Mouse (Mus musculus) hindbrain, embryonic 11.5 days (tissue): ENCODE results near the gene Siglecf. TPM values are rescaled to one million over a fixed set of nuclear protein-coding genes. Genes with fewer than 3 reads are reported as not detected.

Experiments
- ATAC-seq: fragments of 200-750 bp; cut with Nextera tagmentation; 2 replicates; pipeline ENCODE4 v1.8.0; 2017; ENCODE audit warnings: mild to moderate bottlenecking, moderate TSS enrichment, moderate library complexity; ENCODE audit not compliant: low FRiP score
- DNase-seq: peaks from one replicate; pipeline ENCODE4 v3.0.0-alpha.2; 2015; ENCODE audit warnings: low spot score
- H3K27ac ChIP-seq: fragments of 300-500 bp; sonication (generic); 2 replicates; pipeline ENCODE4 v1.5.1; 2014; ENCODE audit warnings: mild to moderate bottlenecking, low read depth, low read length
- H3K27me3 ChIP-seq: fragments of 300-500 bp; sonication (generic); 2 replicates; pipeline ENCODE4 v1.6.1; 2014; ENCODE audit warnings: mild to moderate bottlenecking, low read length, moderate library complexity, mixed read lengths; ENCODE audit not compliant: control insufficient read depth, insufficient read depth
- H3K36me3 ChIP-seq: fragments of 300-500 bp; sonication (generic); 2 replicates; pipeline ENCODE4 v1.6.1; 2014; ENCODE audit warnings: mild to moderate bottlenecking, low read length, moderate library complexity, mixed read lengths; ENCODE audit not compliant: control insufficient read depth, insufficient read depth
- H3K4me1 ChIP-seq: fragments of 300-500 bp; sonication (generic); replicated peaks from 2 replicates; pipeline ENCODE4 v1.6.1; 2014; ENCODE audit warnings: low read length, mixed read lengths; ENCODE audit not compliant: control insufficient read depth, insufficient read depth
- H3K4me2 ChIP-seq: fragments of 300-500 bp; sonication (generic); replicated peaks from 2 replicates; pipeline ENCODE4 v1.6.1; 2014; ENCODE audit warnings: mild to moderate bottlenecking, low read depth, low read length
- H3K4me3 ChIP-seq: fragments of 300-500 bp; sonication (generic); 2 replicates; pipeline ENCODE4 v1.5.1; 2014; ENCODE audit warnings: low read depth, low read length
- H3K9ac ChIP-seq: fragments of 300-500 bp; sonication (generic); 2 replicates; pipeline ENCODE4 v1.6.1; 2014; ENCODE audit warnings: low read depth, low read length
- H3K9me3 ChIP-seq: fragments of 300-500 bp; sonication (generic); 2 replicates; pipeline ENCODE4 v1.6.1; 2016; ENCODE audit warnings: low read length; ENCODE audit not compliant: control insufficient read depth
- WGBS: fragments of 180-500 bp; shearing (Covaris S2); extraction: QIAGEN DNeasy Blood & Tissue Kit; methylation state at CpG from one replicate; pipeline ENCODE4 v1.1.7; 2014; 5-methylcytosine and 5-hydroxymethylcytosine counted together
- polyA plus RNA-seq: library from polyadenylated mRNA; unstranded; fragments of >200 nt; fragmentation: Nextera tagmentation; extraction: Ambion mirVana; gene quantifications from 2 replicates; pipeline ENCODE4 v1.2.1, GENCODE M21; 2014

Gene Siglecf
- polyA plus RNA-seq, 1 experiment from 2014 or later = not detected

- DNase-seq (no peak), ATAC-seq (no peak)
- H3K9ac ChIP-seq = no peak overlapping the region
- H3K27me3 ChIP-seq = no peaks in the 10 kb centered on the region
- H3K9me3 ChIP-seq = no peaks in the 10 kb centered on the region
- no peak overlapping the region for H3K27ac ChIP-seq
- H3K4me1 ChIP-seq = no peaks in the 10 kb centered on the region
- no peak overlapping the region for H3K4me3 ChIP-seq
- H3K4me2 ChIP-seq = no peak overlapping the region
- H3K36me3 ChIP-seq = no peaks in the 10 kb centered on the region
- 61% methylated on average over 2 of the region's 2 CpGs for WGBS
Observed at GRCm38 (mm10) chr7:43402718-43403117, 51.6 kb downstream of the Siglecf start.

- no peak overlapping the region for H3K27ac ChIP-seq
- ATAC-seq (no peak), DNase-seq (no peak)
- no peaks in the 10 kb centered on the region for H3K27me3 ChIP-seq
- H3K4me2 ChIP-seq = no peak overlapping the region
- H3K9ac ChIP-seq = no peak overlapping the region
- H3K9me3 ChIP-seq = no peaks in the 10 kb centered on the region
- H3K4me3 ChIP-seq = no peak overlapping the region
- H3K4me1 ChIP-seq = no peaks in the 10 kb centered on the region
- no peaks in the 10 kb centered on the region for H3K36me3 ChIP-seq
- 91% methylated on average over 3 of the region's 3 CpGs for WGBS
Observed at GRCm38 (mm10) chr7:43407573-43407972, 56.4 kb downstream of the Siglecf start.

GRCm38 (mm10) chr7:43408131-43408553 is 57.0 kb downstream of the Siglecf start, which contains the start of gene Siglecg:
Siglecg (plus strand) TSS chr7:43408204.
- no peaks in the 10 kb centered on the region for H3K36me3 ChIP-seq
- whole genome bisulfite sequencing = 89% methylated on average over 3 of the region's 4 CpGs
- no peak within 1 kb of the TSS for H3K27ac ChIP-seq
- no peak within 1 kb of the TSS for H3K4me3 ChIP-seq
- DNase-seq (no peak), ATAC-seq (no peak)
- no peak within 1 kb of the TSS for H3K4me2 ChIP-seq
- no peaks in the 10 kb centered on the region for H3K9me3 ChIP-seq
- H3K27me3 ChIP-seq = no peaks in the 10 kb centered on the region
- no peaks in the 10 kb centered on the region for H3K4me1 ChIP-seq
- no peak within 1 kb of the TSS for H3K9ac ChIP-seq

GRCm38 (mm10) chr7:43409084-43409483 is 57.9 kb downstream of the Siglecf start:
- DNase-seq (no peak), ATAC-seq (no peak)
- no peaks in the 10 kb centered on the region for H3K9me3 ChIP-seq
- no peak overlapping the region for H3K4me2 ChIP-seq
- H3K9ac ChIP-seq = no peak overlapping the region
- 81% methylated on average over 3 of the region's 3 CpGs for WGBS
- H3K36me3 ChIP-seq = no peaks in the 10 kb centered on the region
- H3K4me3 ChIP-seq = no peak overlapping the region
- no peaks in the 10 kb centered on the region for H3K4me1 ChIP-seq
- no peak overlapping the region for H3K27ac ChIP-seq
- no peaks in the 10 kb centered on the region for H3K27me3 ChIP-seq

Other genes starting within 250 kb of the Siglecf start
- not detected in 2 replicates for gene Zfp936, start 237.1 kb upstream of the Siglecf start, polyA plus RNA-seq
- gene Zfp715, start 38.0 kb upstream of the Siglecf start, polyA plus RNA-seq = 13.4 and 19.2 TPM in 2 replicates
- gene Siglecg, start 56.9 kb downstream of the Siglecf start, polyA plus RNA-seq = not detected in 2 replicates
- gene Lim2, start 76.3 kb downstream of the Siglecf start, polyA plus RNA-seq = not detected in 2 replicates
- gene Nkg7, start 85.7 kb downstream of the Siglecf start, polyA plus RNA-seq = 0.29 TPM in 1 of 2 replicates, not detected in the other
- gene Cldnd2, start 89.4 kb downstream of the Siglecf start, polyA plus RNA-seq = not detected in 2 replicates
- gene Etfb, start 92.7 kb downstream of the Siglecf start, polyA plus RNA-seq = 192 and 206 TPM in 2 replicates
- gene Gm45233, start 92.8 kb downstream of the Siglecf start, polyA plus RNA-seq = 0.31 TPM in 1 of 2 replicates, not detected in the other
- gene Vsig10l, start 111.8 kb downstream of the Siglecf start, polyA plus RNA-seq = 2.6 and 2.8 TPM in 2 replicates
- 2.7 and 2.9 TPM in 2 replicates for gene Iglon5, start 138.7 kb downstream of the Siglecf start, polyA plus RNA-seq
- not detected in 2 replicates for gene 4931406B18Rik, start 154.6 kb downstream of the Siglecf start, polyA plus RNA-seq
- 1.2 and 1.8 TPM in 2 replicates for gene Cd33, start 193.1 kb downstream of the Siglecf start, polyA plus RNA-seq
- gene Zfp658, start 210.9 kb downstream of the Siglecf start, polyA plus RNA-seq = 6.7 and 7.7 TPM in 2 replicates
- 17.1 and 18.5 TPM in 2 replicates for gene Zfp719, start 228.3 kb downstream of the Siglecf start, polyA plus RNA-seq